Mouse (Mus musculus): ENCODE results near the gene Adh7. TPM values are rescaled to one million over a fixed set of nuclear protein-coding genes. Genes with fewer than 3 reads are reported as not detected.

Gene Adh7
- polyA plus RNA-seq, 1 experiment from 2014 or later, result 0.27 TPM

GRCm38 (mm10) chr3:138251156-138251555, 33.6 kb downstream of the Adh7 start:
- Histone ChIP-seq H3K4me1 (ENCODE audit: control insufficient read depth, low read depth, low read length) (no peaks in the 10 kb centered on the region), H3K9me3 (replicated peaks; ENCODE audit: control insufficient read depth, low read length) (no peaks in the 10 kb centered on the region), H3K36me3 (ENCODE audit: control insufficient read depth, insufficient read depth) (no peaks in the 10 kb centered on the region), H3K4me3 (ENCODE audit: low read depth, low read length) (no peak overlapping the region), H3K27ac (ENCODE audit: low read length) (no peak overlapping the region), H3K27me3 (ENCODE audit: control insufficient read depth, insufficient read depth, low read depth, low read length) (no peaks in the 10 kb centered on the region), H3K4me2 (ENCODE audit: low read depth, low read length) (no peak overlapping the region), H3K9ac (ENCODE audit: low read depth, low read length) (no peak overlapping the region)
- 67% methylated on average over 6 of the region's 6 CpGs for WGBS (ENCODE audit: insufficient replicate concordance)
- ATAC-seq (ENCODE audit: low read depth), result no peak

- H3K36me3 ChIP-seq (ENCODE audit: control insufficient read depth, insufficient read depth), result no peaks in the 10 kb centered on the region
- 51% methylated on average over 5 of the region's 5 CpGs for WGBS (ENCODE audit: insufficient replicate concordance)
- H3K9me3 ChIP-seq (replicated peaks; ENCODE audit: control insufficient read depth, low read length), result no peaks in the 10 kb centered on the region
- peak; percentile 71 for ATAC-seq (ENCODE audit: low read depth)
- H3K9ac ChIP-seq (ENCODE audit: low read depth, low read length), result no peak overlapping the region
- H3K4me2 ChIP-seq (ENCODE audit: low read depth, low read length), result no peak overlapping the region
- no peaks in the 10 kb centered on the region for H3K4me1 ChIP-seq (ENCODE audit: control insufficient read depth, low read depth, low read length)
- H3K4me3 ChIP-seq (ENCODE audit: low read depth, low read length), result no peak overlapping the region
- no peaks in the 10 kb centered on the region for H3K27me3 ChIP-seq (ENCODE audit: control insufficient read depth, insufficient read depth, low read depth, low read length)
- H3K27ac ChIP-seq (ENCODE audit: low read length), result no peak overlapping the region
Observed at GRCm38 (mm10) chr3:138254205-138254604, 36.6 kb downstream of the Adh7 start.

- ATAC-seq (ENCODE audit: low read depth), result no peak
- H3K4me2 ChIP-seq (ENCODE audit: low read depth, low read length), result no peak overlapping the region
- WGBS (ENCODE audit: insufficient replicate concordance), result 51% methylated on average over 3 of the region's 3 CpGs
- no peaks in the 10 kb centered on the region for H3K27me3 ChIP-seq (ENCODE audit: control insufficient read depth, insufficient read depth, low read depth, low read length)
- no peaks in the 10 kb centered on the region for H3K36me3 ChIP-seq (ENCODE audit: control insufficient read depth, insufficient read depth)
- H3K9me3 ChIP-seq (replicated peaks; ENCODE audit: control insufficient read depth, low read length), result no peaks in the 10 kb centered on the region
- H3K27ac ChIP-seq (ENCODE audit: low read length), result no peak overlapping the region
- H3K4me3 ChIP-seq (ENCODE audit: low read depth, low read length), result no peak overlapping the region
- H3K4me1 ChIP-seq (ENCODE audit: control insufficient read depth, low read depth, low read length), result no peaks in the 10 kb centered on the region
- H3K9ac ChIP-seq (ENCODE audit: low read depth, low read length), result no peak overlapping the region
Observed at GRCm38 (mm10) chr3:138255366-138255765, 37.8 kb downstream of the Adh7 start.

- 38% methylated on average over 9 of the region's 9 CpGs for WGBS (ENCODE audit: insufficient replicate concordance)
- Histone ChIP-seq H3K4me3 (ENCODE audit: low read depth, low read length) (no peak overlapping the region), H3K36me3 (ENCODE audit: control insufficient read depth, insufficient read depth) (no peaks in the 10 kb centered on the region), H3K9me3 (replicated peaks; ENCODE audit: control insufficient read depth, low read length) (no peaks in the 10 kb centered on the region), H3K4me1 (ENCODE audit: control insufficient read depth, low read depth, low read length) (no peaks in the 10 kb centered on the region), H3K27me3 (ENCODE audit: control insufficient read depth, insufficient read depth, low read depth, low read length) (no peaks in the 10 kb centered on the region), H3K9ac (ENCODE audit: low read depth, low read length) (no peak overlapping the region), H3K27ac (ENCODE audit: low read length) (no peak overlapping the region), H3K4me2 (ENCODE audit: low read depth, low read length) (no peak overlapping the region)
- ATAC-seq (ENCODE audit: low read depth), result 0 out of 2 replicates have a peak, but pooled peaks have one; percentile 41
Observed at GRCm38 (mm10) chr3:138255780-138256550, 38.4 kb downstream of the Adh7 start.

GRCm38 (mm10) chr3:138260721-138261669, 43.4 kb downstream of the Adh7 start, which contains the start of gene Adh1:
TSS of gene Adh1 (plus strand) at chr3:138260991.
- Histone ChIP-seq H3K27ac (ENCODE audit: low read length) (no peak within 1 kb of the TSS), H3K9ac (ENCODE audit: low read depth, low read length) (no peak within 1 kb of the TSS), H3K4me2 (ENCODE audit: low read depth, low read length) (no peak within 1 kb of the TSS), H3K36me3 (ENCODE audit: control insufficient read depth, insufficient read depth) (no peaks in the 10 kb centered on the region), H3K4me3 (ENCODE audit: low read depth, low read length) (no peak within 1 kb of the TSS), H3K9me3 (replicated peaks; ENCODE audit: control insufficient read depth, low read length) (no peaks in the 10 kb centered on the region), H3K27me3 (ENCODE audit: control insufficient read depth, insufficient read depth, low read depth, low read length) (no peaks in the 10 kb centered on the region), H3K4me1 (ENCODE audit: control insufficient read depth, low read depth, low read length) (no peaks in the 10 kb centered on the region; the same call in 1 of the 2 replicates)
- ATAC-seq (ENCODE audit: low read depth), result no peak
- WGBS (ENCODE audit: insufficient replicate concordance), result 65% methylated on average over 11 of the region's 11 CpGs

GRCm38 (mm10) chr3:138262568-138262967, 45.0 kb downstream of the Adh7 start:
- Histone ChIP-seq H3K27ac (ENCODE audit: low read length) (no peak overlapping the region), H3K4me3 (ENCODE audit: low read depth, low read length) (no peak overlapping the region), H3K4me1 (ENCODE audit: control insufficient read depth, low read depth, low read length) (no peaks in the 10 kb centered on the region; the same call in 1 of the 2 replicates), H3K9me3 (replicated peaks; ENCODE audit: control insufficient read depth, low read length) (no peaks in the 10 kb centered on the region), H3K4me2 (ENCODE audit: low read depth, low read length) (no peak overlapping the region), H3K9ac (ENCODE audit: low read depth, low read length) (no peak overlapping the region), H3K36me3 (ENCODE audit: control insufficient read depth, insufficient read depth) (no peaks in the 10 kb centered on the region), H3K27me3 (ENCODE audit: control insufficient read depth, insufficient read depth, low read depth, low read length) (no peaks in the 10 kb centered on the region)
- ATAC-seq (ENCODE audit: low read depth), result 0 out of 2 replicates have a peak, but pooled peaks have one; percentile 41
- WGBS (ENCODE audit: insufficient replicate concordance), result 35% methylated on average over 4 of the region's 4 CpGs

- 44% methylated on average over 5 of the region's 5 CpGs for WGBS (ENCODE audit: insufficient replicate concordance)
- Histone ChIP-seq H3K27ac (ENCODE audit: low read length) (no peak overlapping the region), H3K4me1 (ENCODE audit: control insufficient read depth, low read depth, low read length) (no peaks in the 10 kb centered on the region; the same call in 1 of the 2 replicates), H3K9ac (ENCODE audit: low read depth, low read length) (no peak overlapping the region), H3K4me2 (ENCODE audit: low read depth, low read length) (no peak overlapping the region), H3K4me3 (ENCODE audit: low read depth, low read length) (no peak overlapping the region), H3K36me3 (ENCODE audit: control insufficient read depth, insufficient read depth) (no peaks in the 10 kb centered on the region), H3K27me3 (ENCODE audit: control insufficient read depth, insufficient read depth, low read depth, low read length) (no peaks in the 10 kb centered on the region), H3K9me3 (replicated peaks; ENCODE audit: control insufficient read depth, low read length) (no peaks in the 10 kb centered on the region)
- peak; percentile 50 for ATAC-seq (ENCODE audit: low read depth)
Observed at GRCm38 (mm10) chr3:138263154-138263930, 45.8 kb downstream of the Adh7 start.

- Histone ChIP-seq H3K9ac (ENCODE audit: low read depth, low read length) (no peak overlapping the region), H3K4me2 (ENCODE audit: low read depth, low read length) (no peak overlapping the region), H3K27me3 (ENCODE audit: control insufficient read depth, insufficient read depth, low read depth, low read length) (no peaks in the 10 kb centered on the region), H3K4me3 (ENCODE audit: low read depth, low read length) (no peak overlapping the region), H3K9me3 (replicated peaks; ENCODE audit: control insufficient read depth, low read length) (no peaks in the 10 kb centered on the region), H3K27ac (ENCODE audit: low read length) (no peak overlapping the region), H3K36me3 (ENCODE audit: control insufficient read depth, insufficient read depth) (no peaks in the 10 kb centered on the region), H3K4me1 (ENCODE audit: control insufficient read depth, low read depth, low read length) (no peaks in the 10 kb centered on the region; the same call in 1 of the 2 replicates)
- 69% methylated on average over 3 of the region's 3 CpGs for WGBS (ENCODE audit: insufficient replicate concordance)
- ATAC-seq (ENCODE audit: low read depth), result no peak
Observed at GRCm38 (mm10) chr3:138264648-138265047, 47.1 kb downstream of the Adh7 start.

Data from liver, embryonic 16.5 days (tissue).